8 mouse cellular contexts compared by ENCODE assay signal in the genomic region with DNA sequence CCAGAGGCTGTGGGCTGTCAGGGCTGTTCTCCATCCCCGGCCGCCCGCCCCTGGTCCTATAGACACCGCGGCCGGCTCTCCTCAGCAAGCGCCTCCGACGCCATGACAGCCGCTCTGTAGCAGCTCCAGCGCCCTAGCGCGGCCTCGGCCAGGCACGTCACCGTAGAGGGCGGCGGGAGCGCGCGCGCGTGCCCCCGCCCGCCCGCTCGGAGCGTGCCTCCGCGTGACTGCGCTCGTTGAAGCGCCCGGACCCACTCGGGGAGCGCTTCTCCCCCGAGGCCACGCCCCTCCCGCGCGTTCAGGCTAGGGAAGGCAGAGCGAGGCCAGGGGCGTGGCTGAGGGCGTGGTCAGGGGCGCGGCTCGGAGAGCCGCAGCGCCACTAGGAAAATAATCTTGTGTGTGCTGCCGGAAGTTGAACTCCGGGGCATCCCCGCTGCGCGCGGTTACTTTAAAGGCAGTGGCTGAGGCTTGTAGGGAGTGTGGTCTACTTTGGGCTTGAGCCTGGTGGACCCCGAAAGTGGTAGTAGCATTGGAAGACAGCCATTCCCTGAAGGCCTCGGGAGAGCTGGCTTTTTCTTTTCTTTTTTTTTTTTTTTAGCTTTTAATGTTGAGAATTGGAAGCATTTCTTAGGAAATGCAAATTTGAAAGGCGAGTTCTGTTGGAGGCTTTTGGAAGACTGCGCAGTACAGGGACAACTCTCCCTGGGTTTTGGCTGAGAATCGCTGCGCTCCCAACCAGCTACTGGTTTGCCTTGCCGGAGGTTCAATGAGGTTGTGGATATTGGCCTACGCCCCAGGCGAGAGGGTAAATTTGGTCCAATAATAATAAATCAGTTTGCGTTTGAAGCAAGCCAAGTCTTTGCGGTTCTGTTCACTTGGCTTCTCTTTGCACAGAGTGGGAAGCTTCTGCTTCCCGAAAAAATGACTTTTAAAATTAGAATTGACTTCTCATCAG. TPM values are rescaled to one million over a fixed set of nuclear protein-coding genes. Genes with fewer than 3 reads are reported as not detected.
DNase-seq lines count a peak whose midpoint lies in the region; ATAC-seq and TF ChIP-seq lines count a peak whose summit lies in the region.

Mindy2 (minus strand) TSS at position 162 of the 955 bp plus-strand sequence.

- no peaks in the 10 kb centered on the region for H3K9me3 ChIP-seq in E14TG2a.4 (ENCODE audit: low read length)
- no peaks in the 10 kb centered on the region for H3K9me3 ChIP-seq in forebrain, embryonic 13.5 days (replicated peaks)
- H3K9me3 ChIP-seq in liver, postnatal 0 days (ENCODE audit: low read length), result no peaks in the 10 kb centered on the region
- no peaks in the 10 kb centered on the region for H3K9me3 ChIP-seq in neural tube, embryonic 14.5 days (ENCODE audit: control insufficient read depth, low read length)

- no peak for TF ChIP-seq CTCF in E14TG2a.4 (conservative IDR thresholded peaks at IDR 0.05; ENCODE audit: low read length)
- no peak for TF ChIP-seq CTCF in liver, postnatal 0 days (IDR thresholded peaks at IDR 0.05; ENCODE audit: low read depth)

- peak within 1 kb of the TSS; percentile 95 for H3K27ac ChIP-seq in forebrain, embryonic 13.5 days
- H3K27ac ChIP-seq in liver, postnatal 0 days (ENCODE audit: low read depth), result peak within 1 kb of the TSS; percentile 100
- H3K27ac ChIP-seq in neural tube, embryonic 14.5 days (ENCODE audit: low read depth, low read length), result peak within 1 kb of the TSS; percentile 96

- peak within 1 kb of the TSS; percentile 92 for H3K4me3 ChIP-seq in E14TG2a.4 (replicated peaks; ENCODE audit: low read length)
- peak within 1 kb of the TSS; percentile 91 for H3K4me3 ChIP-seq in forebrain, embryonic 13.5 days
- peak within 1 kb of the TSS; percentile 99 for H3K4me3 ChIP-seq in liver, postnatal 0 days (ENCODE audit: low read depth, low read length)
- H3K4me3 ChIP-seq in neural tube, embryonic 14.5 days (ENCODE audit: low read depth, low read length), result peak within 1 kb of the TSS; percentile 68

- intact Hi-C loops in heart, postnatal 10 days (cut with DNase I), result no loop called here

- peak; percentile 98 for DNase-seq in c-Kit-positive CD71-positive TER-119-positive erythroid progenitor cells, embryonic 14.5 days (ENCODE audit: low spot score)
- DNase-seq in heart, postnatal 10 days, result peak; percentile 97 to 98
- DNase-seq in large intestine, adult 2 months (ENCODE audit: low read depth, low spot score), result peak; percentile 98
- DNase-seq in liver, postnatal 0 days, result peak; percentile 100
- peak; percentile 100 for DNase-seq in testis, postnatal 10 days (ENCODE audit: low spot score)

- ATAC-seq in forebrain, embryonic 13.5 days, result peak; percentile 98
- ATAC-seq in liver, postnatal 0 days, result peak; percentile 94
- ATAC-seq in neural tube, embryonic 14.5 days (ENCODE audit: low read depth), result peak; percentile 97

- peaks cover 6% of the 10 kb centered on the region; the same call in 1 of the 2 replicates for H3K4me1 ChIP-seq in E14TG2a.4 (replicated peaks; ENCODE audit: low read depth, low read length)
- peaks cover 23% of the 10 kb centered on the region for H3K4me1 ChIP-seq in forebrain, embryonic 13.5 days
- peaks cover 26% of the 10 kb centered on the region for H3K4me1 ChIP-seq in liver, postnatal 0 days (ENCODE audit: insufficient read depth)
- peaks cover 34% of the 10 kb centered on the region for H3K4me1 ChIP-seq in neural tube, embryonic 14.5 days (ENCODE audit: control insufficient read depth, insufficient read depth, low read length)

- H3K36me3 ChIP-seq in E14TG2a.4 (ENCODE audit: insufficient read depth, low read length), result no peaks in the 10 kb centered on the region
- no peaks in the 10 kb centered on the region for H3K36me3 ChIP-seq in forebrain, embryonic 13.5 days (ENCODE audit: poor library complexity, severe bottlenecking)
- peaks cover 7% of the 10 kb centered on the region; the same call in 1 of the 2 replicates for H3K36me3 ChIP-seq in liver, postnatal 0 days (replicated peaks; ENCODE audit: insufficient read depth, low read length)
- H3K36me3 ChIP-seq in neural tube, embryonic 14.5 days (ENCODE audit: control insufficient read depth, insufficient read depth, low read length), result no peaks in the 10 kb centered on the region

- H3K9ac ChIP-seq in forebrain, embryonic 13.5 days, result peak within 1 kb of the TSS; percentile 91
- H3K9ac ChIP-seq in liver, postnatal 0 days (replicated peaks), result peak within 1 kb of the TSS; percentile 100
- peak within 1 kb of the TSS; percentile 93 for H3K9ac ChIP-seq in neural tube, embryonic 14.5 days (replicated peaks; ENCODE audit: low read depth, low read length)

- H3K4me2 ChIP-seq in forebrain, embryonic 13.5 days, result peak within 1 kb of the TSS; percentile 78
- peak within 1 kb of the TSS; percentile 90 for H3K4me2 ChIP-seq in liver, postnatal 0 days (ENCODE audit: low read depth, low read length)
- peak within 1 kb of the TSS; percentile 59 for H3K4me2 ChIP-seq in neural tube, embryonic 14.5 days (ENCODE audit: low read depth, low read length)

- TF ChIP-seq EP300 in liver, postnatal 0 days (IDR thresholded peaks at IDR 0.05; ENCODE audit: low read depth), result peak; percentile 33; the same call in 1 of the 2 replicates

- peaks cover 21% of the 10 kb centered on the region for H3K27me3 ChIP-seq in E14TG2a.4 (ENCODE audit: insufficient read depth, low read length)
- H3K27me3 ChIP-seq in forebrain, embryonic 13.5 days, result no peaks in the 10 kb centered on the region
- no peaks in the 10 kb centered on the region for H3K27me3 ChIP-seq in liver, postnatal 0 days (ENCODE audit: insufficient read depth, low read length)
- no peaks in the 10 kb centered on the region for H3K27me3 ChIP-seq in neural tube, embryonic 14.5 days (ENCODE audit: control insufficient read depth, insufficient read depth, low read length)

- 2% methylated on average over 62 of the region's 67 CpGs for WGBS in forebrain, embryonic 13.5 days
- WGBS in large intestine, adult 2 months, result under 1% methylated on average over 67 of the region's 67 CpGs
- 1% methylated on average over 53 of the region's 67 CpGs for WGBS in liver, postnatal 0 days (ENCODE audit: insufficient replicate concordance)
- WGBS in neural tube, embryonic 14.5 days, result 1% methylated on average over 65 of the region's 67 CpGs

RNA-seq across cellular contexts. Expression of gene Mindy2, which starts in this region (rescaled TPM):
- 10.2 and 10.9 TPM in 2 replicates for polyA plus RNA-seq in forebrain, embryonic 13.5 days (2015; fragmentation: Nextera tagmentation; extraction: Ambion mirVana)
- 10 to 100 TPM; 31.5 to 32.6 TPM for total RNA-seq in heart, postnatal 10 days (2021)
- polyA plus RNA-seq in large intestine, adult 2 months (2012; rRNA removed), result 2.8 and 4.2 TPM in 2 replicates
- polyA plus RNA-seq in liver, postnatal 0 days (2015; fragmentation: Nextera tagmentation; extraction: Ambion mirVana), result 8.2 and 9.0 TPM in 2 replicates
- 20.4 and 24.1 TPM in 2 replicates for polyA plus RNA-seq in neural tube, embryonic 14.5 days (2014; fragmentation: Nextera tagmentation; extraction: Ambion mirVana)

Comparison
In these comparisons a context has a peak if more than half of its experiments do, and no peak if none do; other contexts are left out.
1. Peak in every context shown above with its lines: DNase-seq, ATAC-seq, H3K4me3 ChIP-seq and H3K27ac ChIP-seq.